Mouse (Mus musculus) thymus, adult 2 months (tissue): ENCODE results near the gene Itgb5.

ENCODE experiments used
- CTCF ChIP-seq: fragments of 200-500 bp; IDR thresholded peaks from 2 replicates; pipeline ENCODE4 v1.5.1; 2012; ENCODE audit warnings: mild to moderate bottlenecking, control low read depth, low read length, moderate library complexity, borderline replicate concordance; ENCODE audit not compliant: control insufficient read depth, poor library complexity, insufficient read depth; ENCODE audit errors: extremely low read depth
- POLR2A ChIP-seq: fragments of 200-500 bp; IDR thresholded peaks from 2 replicates; pipeline ENCODE4 v1.6.1; 2012; ENCODE audit warnings: mild to moderate bottlenecking, low read length, control low read depth, moderate library complexity; ENCODE audit not compliant: control insufficient read depth, poor library complexity, insufficient read depth; ENCODE audit errors: extremely low read depth

- no peak for TF ChIP-seq CTCF
- TF ChIP-seq POLR2A: no peak
Observed at GRCm38 (mm10) chr16:33832057-33832456, 2.6 kb downstream of the Itgb5 start.
